Mouse (Mus musculus): ENCODE results near the gene Plcb1.

- TF ChIP-seq CTCF (IDR thresholded peaks at IDR 0.05; ENCODE audit: extremely low read depth, insufficient read depth, low read length) (no peak), POLR2A (IDR thresholded peaks at IDR 0.05; ENCODE audit: extremely low read depth, insufficient read depth, low read length) (no peak)
Measured at GRCm38 (mm10) chr2:134987978-134988377, 202.1 kb downstream of the Plcb1 start.
